Mouse (Mus musculus) B cell, adult (primary cell): ENCODE measurements around the gene Cbfa2t2. TPM values are rescaled to one million over a fixed set of nuclear protein-coding genes. Genes with fewer than 3 reads are reported as not detected.

ENCODE experiments used
- total RNA-seq: library from RNA; stranded (reverse); gene quantifications from 4 replicates; pipeline ENCODE4 v1.2.4, GENCODE M21; 2023; ENCODE audit not compliant: inconsistent age

Gene Cbfa2t2
- 28.6 to 41.1 TPM (median 38.0 TPM) in 4 replicates for total RNA-seq

GRCm38 (mm10) chr2:154436458-154437190, at the start of gene Cbfa2t2:
Cbfa2t2 (plus strand) TSS chr2:154436481.

GRCm38 (mm10) chr2:154407643-154408445, 28.4 kb upstream of the Cbfa2t2 start, which contains the start of gene Snta1:
Snta1 (minus strand) TSS chr2:154408099.

GRCm38 (mm10) chr2:154546711-154547110, 110.4 kb downstream of the Cbfa2t2 start, which contains the start of gene 1700003F12Rik:
1700003F12Rik (plus strand) TSS chr2:154547085.

GRCm38 (mm10) chr2:154551476-154551875, 115.2 kb downstream of the Cbfa2t2 start, which contains the start of gene Actl10:
Actl10 (plus strand) TSS chr2:154551776.

GRCm38 (mm10) chr2:154558264-154559039, 122.2 kb downstream of the Cbfa2t2 start, which contains the start of gene Necab3:
Necab3 (minus strand) TSS chr2:154558890.

GRCm38 (mm10) chr2:154569836-154570286, 133.6 kb downstream of the Cbfa2t2 start, which contains the start of gene E2f1:
E2f1 (minus strand) TSS chr2:154569892.

Other genes starting within 250 kb of the Cbfa2t2 start
- gene Bpifb1, start 245.7 kb upstream of the Cbfa2t2 start, total RNA-seq, result not detected in 4 replicates
- not detected in 4 replicates for gene Bpifb5, start 212.7 kb upstream of the Cbfa2t2 start, total RNA-seq
- not detected in 4 replicates for gene Bpifb9a, start 178.6 kb upstream of the Cbfa2t2 start, total RNA-seq
- not detected in 4 replicates for gene Bpifb9b, start 129.3 kb upstream of the Cbfa2t2 start, total RNA-seq
- 11.2 to 15.6 TPM (median 12.6 TPM) in 4 replicates for gene Cdk5rap1, start 63.5 kb upstream of the Cbfa2t2 start, total RNA-seq
- 0.39 TPM in 1 of 4 replicates, not detected in the others for gene Snta1, start 28.4 kb upstream of the Cbfa2t2 start, total RNA-seq
- gene 1700003F12Rik, start 110.6 kb downstream of the Cbfa2t2 start, total RNA-seq, result 0.80 to 3.1 TPM (median 2.2 TPM) in 4 replicates
- 0.45 to 1.5 TPM (median 1.0 TPM) in 4 replicates for gene Actl10, start 115.3 kb downstream of the Cbfa2t2 start, total RNA-seq
- 0.39 to 2.3 TPM (median 0.87 TPM) in 3 of 4 replicates, not detected in the other for gene Necab3, start 122.4 kb downstream of the Cbfa2t2 start, total RNA-seq
- 5.1 to 6.9 TPM (median 6.4 TPM) in 4 replicates for gene E2f1, start 133.4 kb downstream of the Cbfa2t2 start, total RNA-seq
- gene Pxmp4, start 167.2 kb downstream of the Cbfa2t2 start, total RNA-seq, result 6.9 to 9.6 TPM (median 8.2 TPM) in 4 replicates
- 7.2 to 8.6 TPM (median 8.1 TPM) in 4 replicates for gene Zfp341, start 176.8 kb downstream of the Cbfa2t2 start, total RNA-seq
- gene 4930519P11Rik, start 177.0 kb downstream of the Cbfa2t2 start, total RNA-seq, result not detected in 4 replicates
- 112 to 130 TPM (median 119 TPM) in 4 replicates for gene Chmp4b, start 215.2 kb downstream of the Cbfa2t2 start, total RNA-seq